Mouse (Mus musculus) CH12.LX (cell line): Measurements from ENCODE around the gene Galnt9. TPM values are rescaled to one million over a fixed set of nuclear protein-coding genes. Genes with fewer than 3 reads are reported as not detected.

Source experiments
- DNase-seq: peaks from one replicate; pipeline ENCODE4 v3.0.0-alpha.2; 2013; ENCODE audit errors: extremely low read depth
- H3K27ac ChIP-seq: 2 replicates; pipeline ENCODE4 v1.5.1; 2012; ENCODE audit warnings: low read depth, mild to moderate bottlenecking, control low read depth, moderate library complexity; ENCODE audit not compliant: insufficient read depth
- H3K27me3 ChIP-seq: replicated peaks from 2 replicates; pipeline ENCODE3; 2012; ENCODE audit warnings: inconsistent platforms
- H3K36me3 ChIP-seq, 2 experiments: replicated peaks in 1 of 2; 2 replicates each; pipeline versions ENCODE3 to v1.6.1; 2012; ENCODE audit warnings: inconsistent platforms in 1 of 2, low read length in 1 of 2, mild to moderate bottlenecking in 1 of 2, mixed read lengths in 1 of 2, moderate library complexity in 1 of 2; ENCODE audit not compliant: control insufficient read depth in 1 of 2, insufficient read depth in 1 of 2
- H3K4me1 ChIP-seq, 2 experiments: 2 replicates each; pipeline ENCODE4 v1.6.1; 2012; ENCODE audit warnings: inconsistent platforms in 1 of 2, moderate library complexity in 1 of 2; ENCODE audit not compliant: insufficient read depth in 2 of 2, control insufficient read depth in 1 of 2
- H3K4me2 ChIP-seq: 2 replicates; pipeline ENCODE4 v1.6.1; 2012; ENCODE audit warnings: low read depth, mild to moderate bottlenecking, control low read depth; ENCODE audit not compliant: poor library complexity, insufficient read depth, severe bottlenecking
- H3K4me3 ChIP-seq, 3 experiments: fragments of 150-350 bp in 1 of 3; sonication (generic) in 1 of 3; replicated peaks in 1 of 3; 2 replicates each; pipeline versions ENCODE3 to v1.5.1; 2011 to 2012; ENCODE audit warnings: low read depth in 2 of 3, low read length in 2 of 3, mild to moderate bottlenecking in 2 of 3, moderate library complexity in 2 of 3, control low read depth in 1 of 3, improper control_type of control experiment in 1 of 3, inconsistent platforms in 1 of 3, mixed read lengths in 1 of 3; ENCODE audit not compliant: poor library complexity in 1 of 3
- H3K79me2 ChIP-seq: replicated peaks from 2 replicates; pipeline ENCODE4 v1.6.1; 2012; ENCODE audit warnings: mild to moderate bottlenecking, moderate library complexity; ENCODE audit not compliant: control insufficient read depth, poor library complexity, insufficient read depth, severe bottlenecking; ENCODE audit errors: extremely low read depth
- H3K9ac ChIP-seq: 2 replicates; pipeline ENCODE4 v1.6.1; 2012; ENCODE audit warnings: low read depth, mild to moderate bottlenecking, control low read depth, moderate library complexity; ENCODE audit not compliant: insufficient read depth
- H3K9me3 ChIP-seq: replicated peaks from 2 replicates; pipeline ENCODE3; 2012; ENCODE audit warnings: low read length, inconsistent platforms, mixed read lengths
- CHD1 ChIP-seq: IDR thresholded peaks from 2 replicates; pipeline ENCODE4 v1.6.1; 2012; ENCODE audit warnings: low read depth, low read length, improper control_type of control experiment, inconsistent platforms
- CTCF ChIP-seq, 2 experiments: IDR thresholded peaks in 1 of 2; conservative IDR thresholded peaks in 1 of 2; 2 replicates each; pipeline ENCODE4 v1.5.1; 2011 to 2012; ENCODE audit warnings: low read depth in 2 of 2, low read length in 2 of 2, improper control_type of control experiment in 1 of 2, inconsistent platforms in 1 of 2, mild to moderate bottlenecking in 1 of 2, moderate library complexity in 1 of 2
- E2F4 ChIP-seq: IDR thresholded peaks from 2 replicates; pipeline ENCODE4 v1.6.1; 2011; ENCODE audit warnings: low read depth, low read length, improper control_type of control experiment; ENCODE audit not compliant: insufficient replicate concordance
- ELF1 ChIP-seq: IDR thresholded peaks from 2 replicates; pipeline ENCODE4 v1.6.1; 2014; ENCODE audit warnings: low read depth, mild to moderate bottlenecking, inconsistent platforms, low read length, improper control_type of control experiment
- IRF4 ChIP-seq: IDR thresholded peaks from 2 replicates; pipeline ENCODE4 v1.6.1; 2014; ENCODE audit warnings: low read depth, mild to moderate bottlenecking, inconsistent platforms, low read length, improper control_type of control experiment
- JUN ChIP-seq: IDR thresholded peaks from 2 replicates; pipeline ENCODE4 v1.6.1; 2011; ENCODE audit warnings: low read depth, mild to moderate bottlenecking, low read length, improper control_type of control experiment, moderate library complexity; ENCODE audit not compliant: insufficient read depth
- JUND ChIP-seq: conservative IDR thresholded peaks from 2 replicates; pipeline ENCODE4 v1.6.1; 2011; ENCODE audit warnings: low read depth, low read length, improper control_type of control experiment
- KAT2A ChIP-seq: IDR thresholded peaks from 2 replicates; pipeline ENCODE4 v1.6.1; 2012; ENCODE audit warnings: low read length, improper control_type of control experiment, inconsistent platforms; ENCODE audit not compliant: insufficient replicate concordance
- MAFK ChIP-seq: IDR thresholded peaks from 2 replicates; pipeline ENCODE4 v1.6.1; 2011; ENCODE audit warnings: low read length, improper control_type of control experiment; ENCODE audit not compliant: insufficient replicate concordance
- MAX ChIP-seq: IDR thresholded peaks from 2 replicates; pipeline ENCODE4 v1.6.1; 2011; ENCODE audit warnings: low read length, improper control_type of control experiment
- MXI1 ChIP-seq: IDR thresholded peaks from 2 replicates; pipeline ENCODE4 v1.6.1; 2011; ENCODE audit warnings: mild to moderate bottlenecking, low read depth, low read length, improper control_type of control experiment
- NELFE ChIP-seq: IDR thresholded peaks from 2 replicates; pipeline ENCODE4 v1.6.1; 2011; ENCODE audit warnings: low read depth, low read length, improper control_type of control experiment
- NRF1 ChIP-seq: IDR thresholded peaks from 2 replicates; pipeline ENCODE4 v1.6.1; 2014; ENCODE audit warnings: low read depth, mild to moderate bottlenecking, inconsistent platforms, low read length, improper control_type of control experiment, moderate library complexity
- POLR2A ChIP-seq: IDR thresholded peaks from 2 replicates; pipeline ENCODE4 v1.6.1; 2011; ENCODE audit warnings: low read depth, mild to moderate bottlenecking, improper control_type of control experiment, low read length
- RAD21 ChIP-seq: IDR thresholded peaks from 2 replicates; pipeline ENCODE4 v1.6.1; 2011; ENCODE audit warnings: low read depth, mild to moderate bottlenecking, low read length, improper control_type of control experiment, moderate library complexity
- RCOR1 ChIP-seq: conservative IDR thresholded peaks from 2 replicates; pipeline ENCODE4 v1.6.1; 2012; ENCODE audit warnings: low read depth, mild to moderate bottlenecking, inconsistent platforms, low read length, improper control_type of control experiment
- USF2 ChIP-seq: conservative IDR thresholded peaks from 2 replicates; pipeline ENCODE4 v1.6.1; 2011; ENCODE audit warnings: low read depth, low read length, improper control_type of control experiment
- ZC3H11A ChIP-seq: IDR thresholded peaks from 2 replicates; pipeline ENCODE4 v1.6.1; 2012; ENCODE audit warnings: low read depth, mild to moderate bottlenecking, inconsistent platforms, low read length, improper control_type of control experiment
- dilution Hi-C: fragments of 300-500 bp; cut with MboI; formaldehyde crosslinking; loops from 2 replicates; pipeline ENCODE4 v1.14.3; 2020; ENCODE audit warnings: low sequenced_read_pairs; ENCODE audit not compliant: extremely low pct_unique_long_range_greater_than_20kb, extremely low pct_ligation_motif_present
- in situ Hi-C: fragments of 300-500 bp; cut with MboI; formaldehyde crosslinking; loops from 3 replicates; pipeline ENCODE4 v1.14.3; 2019; ENCODE audit warnings: low sequenced_read_pairs, low pct_ligation_motif_present, low pct_unique_long_range_greater_than_20kb, mixed read lengths
- polyA plus RNA-seq: library from polyadenylated mRNA; unstranded; fragments of >175 nt; gene quantifications from 2 replicates; pipeline ENCODE4 v1.2.1, GENCODE M21; 2012; ENCODE audit warnings: low read depth; ENCODE audit not compliant: insufficient read length
- total RNA-seq, 2 experiments: library from RNA; depleted of rRNA; stranded (reverse); fragments of 300-350 nt in 1 of 2; fragments of >200 nt in 1 of 2; gene quantifications; 2 replicates each; pipeline ENCODE4 v1.2.3; 2012 to 2014

The Galnt9 gene
- total and polyA plus RNA-seq, 3 experiments: not detected

DNA sequence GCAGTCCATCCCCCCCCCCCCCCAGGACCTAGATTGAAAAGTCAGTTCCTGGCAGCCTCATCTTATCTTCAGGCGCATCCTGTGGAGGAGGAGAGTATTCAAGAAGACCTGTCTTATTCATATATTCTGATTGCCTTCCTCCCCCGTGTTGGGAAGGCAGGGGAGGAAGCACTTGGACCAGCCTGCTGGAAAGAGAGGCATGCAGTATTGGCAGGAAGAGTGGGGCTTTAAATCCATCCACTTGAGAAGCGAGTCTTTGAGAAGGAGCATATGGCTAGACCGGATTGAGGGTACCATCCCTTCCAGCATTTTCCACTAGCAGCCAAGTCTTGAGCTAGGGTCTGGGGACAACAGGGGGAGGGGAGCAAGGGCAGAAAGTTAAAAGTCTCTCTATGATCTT lies 20.9 kb upstream of the Galnt9 start:
- peaks cover 0 to 4% of the 10 kb centered on the region in 2 experiments for H3K36me3 ChIP-seq
- H3K27ac ChIP-seq: no peak overlapping the region
- H3K4me3 ChIP-seq: no peak overlapping the region
- TF ChIP-seq RAD21 (no peak), USF2 (no peak), NELFE (no peak), JUND (no peak), POLR2A (no peak), E2F4 (no peak), ZC3H11A (no peak)
- no peak for DNase-seq
- no peak overlapping the region for H3K4me2 ChIP-seq
- H3K79me2 ChIP-seq: no peaks in the 10 kb centered on the region
- dilution Hi-C loops (no loop called here), in situ Hi-C loops (no loop called here)
- H3K4me1 ChIP-seq: no peaks in the 10 kb centered on the region
- no peaks in the 10 kb centered on the region for H3K27me3 ChIP-seq
- H3K9me3 ChIP-seq: no peaks in the 10 kb centered on the region
- no peak overlapping the region for H3K9ac ChIP-seq

DNA sequence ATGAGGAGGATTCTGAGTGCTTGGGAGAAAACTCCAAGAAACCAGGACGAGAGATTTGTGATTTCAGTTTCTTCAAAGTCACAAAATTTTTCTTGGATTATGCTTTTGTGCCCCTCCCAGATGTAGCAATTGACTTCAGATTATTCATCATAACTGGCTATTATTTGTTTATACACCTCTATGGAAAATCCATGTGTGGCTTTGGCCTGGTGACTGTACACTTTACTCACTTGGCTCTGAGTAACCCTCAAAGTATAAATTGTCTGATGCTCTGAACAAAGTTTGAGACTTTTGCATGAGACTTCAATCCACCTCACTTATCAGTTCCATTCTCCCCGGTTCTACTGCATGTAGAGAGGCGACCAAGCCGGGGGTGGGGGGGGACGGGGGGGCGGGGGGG lies 18.5 kb upstream of the Galnt9 start:
- H3K79me2 ChIP-seq: no peaks in the 10 kb centered on the region
- no peak for TF ChIP-seq MAX
- no peak for TF ChIP-seq CTCF (conservative IDR thresholded peaks at IDR 0.05 in 1 of 2, IDR thresholded peaks at IDR 0.05 in 1 of 2; ENCODE audit: low read depth in 2 of 2, low read length in 2 of 2)
- no peak for TF ChIP-seq RCOR1
- TF ChIP-seq ZC3H11A: no peak
- TF ChIP-seq MXI1: no peak
- no peak for TF ChIP-seq MAFK
- TF ChIP-seq JUN: no peak
- no peak for TF ChIP-seq ELF1
- no peak for TF ChIP-seq NRF1
- no peak for TF ChIP-seq CHD1
- no peak for TF ChIP-seq KAT2A
- TF ChIP-seq IRF4: no peak
- TF ChIP-seq, all 38 proteins: peak for 0

More for the DNA sequence above, 18.5 kb upstream of the Galnt9 start:
- no peak for DNase-seq
- no peaks in the 10 kb centered on the region for H3K9me3 ChIP-seq
- H3K27ac ChIP-seq: no peak overlapping the region
- no peaks in the 10 kb centered on the region for H3K27me3 ChIP-seq
- no peaks in the 10 kb centered on the region for H3K4me1 ChIP-seq
- no peak overlapping the region for H3K4me2 ChIP-seq
- dilution Hi-C loops (no loop called here), in situ Hi-C loops (no loop called here)
- H3K4me3 ChIP-seq: no peak overlapping the region
- H3K9ac ChIP-seq: no peak overlapping the region
- H3K36me3 ChIP-seq: peaks cover 0 to 2% of the 10 kb centered on the region in 2 experiments
